Mouse (Mus musculus) forebrain, embryonic 16.5 days (tissue): ENCODE data around the gene Nip7. TPM values are rescaled to one million over a fixed set of nuclear protein-coding genes. Genes with fewer than 3 reads are reported as not detected.

Experiments used
- microRNA-seq: library from miRNA; unstranded; fragments of <30 nt; microRNA quantifications from one replicate; pipeline ENCODE4, GENCODE M21; 2017
- polyA plus RNA-seq: library from polyadenylated mRNA; unstranded; fragments of >200 nt; fragmentation: Nextera tagmentation; extraction: Ambion mirVana; gene quantifications from 2 replicates; pipeline ENCODE4 v1.2.1, GENCODE M21; 2015

The Nip7 gene
- polyA plus RNA-seq, 1 experiment from 2014 or later, result 76.7 TPM

Small RNAs within 50 kb of the gene (microRNA-seq; reads per million reads assigned to microRNA genes)
- gene Mir7075, result 0.62 reads per million

Other genes starting within 250 kb of the Nip7 start
- gene Has3, start 186.6 kb upstream of the Nip7 start, polyA plus RNA-seq, result 0.96 and 1.7 TPM in 2 replicates
- 48.6 and 52.4 TPM in 2 replicates for gene Utp4, start 163.2 kb upstream of the Nip7 start, polyA plus RNA-seq
- 2.8 and 4.8 TPM in 2 replicates for gene Sntb2, start 121.1 kb upstream of the Nip7 start, polyA plus RNA-seq
- gene Vps4a, start 25.7 kb upstream of the Nip7 start, polyA plus RNA-seq, result 153 and 158 TPM in 2 replicates
- 37.1 and 38.4 TPM in 2 replicates for gene Pdf, start 8.3 kb upstream of the Nip7 start, polyA plus RNA-seq
- 39.1 and 39.3 TPM in 2 replicates for gene Cog8, start 188 bp upstream of the Nip7 start, polyA plus RNA-seq
- not detected in 2 replicates for gene Tmed6, start 8.8 kb downstream of the Nip7 start, polyA plus RNA-seq
- gene Terf2, start 39.7 kb downstream of the Nip7 start, polyA plus RNA-seq, result 21.9 and 22.1 TPM in 2 replicates
- 114 and 122 TPM in 2 replicates for gene Cyb5b, start 93.8 kb downstream of the Nip7 start, polyA plus RNA-seq
- 8.5 and 11.8 TPM in 2 replicates for gene Nfat5, start 236.6 kb downstream of the Nip7 start, polyA plus RNA-seq